Mouse (Mus musculus) heart, embryonic 14.5 days (tissue): ENCODE data around the gene Prr5l. TPM values are rescaled to one million over a fixed set of nuclear protein-coding genes. Genes with fewer than 3 reads are reported as not detected.

Source experiments
- ATAC-seq: fragments of 200-750 bp; cut with Nextera tagmentation; 2 replicates; pipeline ENCODE4 v1.8.0; 2017; ENCODE audit warnings: low read depth, moderate TSS enrichment; ENCODE audit not compliant: insufficient number of reproducible peaks, insufficient read depth, low FRiP score
- H3K27ac ChIP-seq, 2 experiments: fragments of 200-500 bp in 1 of 2; fragments of 300-500 bp in 1 of 2; sonication (generic) in 1 of 2; replicated peaks in 1 of 2; 2 replicates each; pipeline ENCODE4 v1.5.1; 2012 to 2014; ENCODE audit warnings: low read depth in 2 of 2, low read length in 2 of 2, control low read depth in 1 of 2, mild to moderate bottlenecking in 1 of 2, mixed read lengths in 1 of 2; ENCODE audit not compliant: control insufficient read depth in 1 of 2, insufficient read depth in 1 of 2
- H3K27me3 ChIP-seq: fragments of 300-500 bp; sonication (generic); 2 replicates; pipeline ENCODE4 v1.6.1; 2014; ENCODE audit warnings: mild to moderate bottlenecking, low read length, control low read depth; ENCODE audit not compliant: control insufficient read depth, insufficient read depth
- H3K36me3 ChIP-seq: fragments of 300-500 bp; sonication (generic); 2 replicates; pipeline ENCODE4 v1.6.1; 2014; ENCODE audit warnings: mild to moderate bottlenecking, control low read depth, low read length, mixed read lengths; ENCODE audit not compliant: control insufficient read depth, insufficient read depth
- H3K4me1 ChIP-seq, 2 experiments: fragments of 200-500 bp in 1 of 2; fragments of 300-500 bp in 1 of 2; sonication (generic) in 1 of 2; 2 replicates each; pipeline ENCODE4 v1.6.1; 2012 to 2014; ENCODE audit warnings: low read length in 2 of 2, control low read depth in 1 of 2, mixed read lengths in 1 of 2; ENCODE audit not compliant: control insufficient read depth in 2 of 2, insufficient read depth in 2 of 2
- H3K4me2 ChIP-seq: fragments of 300-500 bp; sonication (generic); 2 replicates; pipeline ENCODE4 v1.6.1; 2014; ENCODE audit warnings: mild to moderate bottlenecking, low read length
- H3K4me3 ChIP-seq, 2 experiments: fragments of 200-500 bp in 1 of 2; fragments of 300-500 bp in 1 of 2; sonication (generic) in 1 of 2; 2 replicates each; pipeline ENCODE4 v1.5.1; 2012 to 2014; ENCODE audit warnings: low read length in 2 of 2, mild to moderate bottlenecking in 2 of 2, control low read depth in 1 of 2, low read depth in 1 of 2, moderate library complexity in 1 of 2; ENCODE audit not compliant: control insufficient read depth in 1 of 2, insufficient read depth in 1 of 2
- H3K9ac ChIP-seq: fragments of 300-500 bp; sonication (generic); 2 replicates; pipeline ENCODE4 v1.6.1; 2014; ENCODE audit warnings: mild to moderate bottlenecking, low read length
- H3K9me3 ChIP-seq: fragments of 300-500 bp; sonication (generic); 2 replicates; pipeline ENCODE4 v1.6.1; 2016; ENCODE audit warnings: low read length, control low read depth; ENCODE audit not compliant: control insufficient read depth
- WGBS: fragments of 180-500 bp; shearing (Covaris S2); extraction: QIAGEN DNeasy Blood & Tissue Kit; methylation state at CpG from one replicate; pipeline ENCODE4 v1.1.7; 2014; 5-methylcytosine and 5-hydroxymethylcytosine counted together
- polyA plus RNA-seq: library from polyadenylated mRNA; unstranded; fragments of >200 nt; fragmentation: Nextera tagmentation; extraction: Ambion mirVana; gene quantifications from 2 replicates; pipeline ENCODE4 v1.2.1, GENCODE M21; 2014

Gene Prr5l
- polyA plus RNA-seq, 1 experiment from 2014 or later = 7.2 TPM

GRCm38 (mm10) chr2:101896425-101897204 is 13.8 kb upstream of the Prr5l start:
- no peaks in the 10 kb centered on the region for H3K4me1 ChIP-seq
- ATAC-seq = no peak
- peaks cover 52% of the 10 kb centered on the region for H3K36me3 ChIP-seq
- no peaks in the 10 kb centered on the region for H3K27me3 ChIP-seq
- no peaks in the 10 kb centered on the region for H3K9me3 ChIP-seq
- no peak overlapping the region for H3K4me3 ChIP-seq
- no peak overlapping the region for H3K4me2 ChIP-seq
- 81% methylated on average over 10 of the region's 10 CpGs for WGBS
- H3K9ac ChIP-seq = no peak overlapping the region
- H3K27ac ChIP-seq = no peak overlapping the region

- Histone ChIP-seq H3K27ac (no peak overlapping the region), H3K4me1 (no peaks in the 10 kb centered on the region), H3K36me3 (peaks cover 29% of the 10 kb centered on the region), H3K9ac (no peak overlapping the region), H3K4me3 (no peak overlapping the region), H3K4me2 (no peak overlapping the region), H3K27me3 (no peaks in the 10 kb centered on the region), H3K9me3 (no peaks in the 10 kb centered on the region)
- ATAC-seq = no peak
- WGBS = 91% methylated on average over 3 of the region's 3 CpGs
Observed at GRCm38 (mm10) chr2:101894126-101894525, 11.3 kb upstream of the Prr5l start.

- Histone ChIP-seq H3K9ac (no peak overlapping the region), H3K4me1 (peaks cover 0 to 7% of the 10 kb centered on the region in 2 experiments; a peak in 1 of 4 replicates), H3K36me3 (peaks cover 12% of the 10 kb centered on the region), H3K27ac (no peak overlapping the region), H3K27me3 (no peaks in the 10 kb centered on the region), H3K4me3 (no peak overlapping the region), H3K9me3 (no peaks in the 10 kb centered on the region), H3K4me2 (no peak overlapping the region)
- WGBS = 56% methylated on average over 7 of the region's 7 CpGs
- ATAC-seq = no peak
Observed at GRCm38 (mm10) chr2:101891143-101891542, 8.3 kb upstream of the Prr5l start.

GRCm38 (mm10) chr2:101888886-101889285 is 6.1 kb upstream of the Prr5l start:
- Histone ChIP-seq H3K9ac (no peak overlapping the region), H3K27ac (no peak overlapping the region), H3K27me3 (no peaks in the 10 kb centered on the region), H3K4me2 (no peak overlapping the region), H3K4me3 (no peak overlapping the region), H3K36me3 (no peaks in the 10 kb centered on the region), H3K9me3 (no peaks in the 10 kb centered on the region), H3K4me1 (peaks cover 0 to 7% of the 10 kb centered on the region in 2 experiments; a peak in 1 of 4 replicates)
- ATAC-seq = no peak
- WGBS = 91% methylated on average over 8 of the region's 8 CpGs

GRCm38 (mm10) chr2:101885768-101886438 is 3.1 kb upstream of the Prr5l start, which contains the start of gene Commd9:
Commd9 (plus strand) TSS chr2:101886247.
- ATAC-seq = peak; percentile 92
- H3K4me3 ChIP-seq = peak within 1 kb of the TSS; percentile 71 to 85
- 13% methylated on average over 22 of the region's 22 CpGs for WGBS
- H3K27ac ChIP-seq = peak within 1 kb of the TSS in 1 of 2 experiments; percentile 44; a peak in 1 of 4 replicates
- no peaks in the 10 kb centered on the region for H3K36me3 ChIP-seq
- H3K4me2 ChIP-seq = peak within 1 kb of the TSS; percentile 74
- no peaks in the 10 kb centered on the region for H3K9me3 ChIP-seq
- no peaks in the 10 kb centered on the region for H3K27me3 ChIP-seq
- H3K9ac ChIP-seq = peak within 1 kb of the TSS; percentile 81
- H3K4me1 ChIP-seq = peaks cover 0 to 7% of the 10 kb centered on the region in 2 experiments; a peak in 1 of 4 replicates

- Histone ChIP-seq H3K9ac (no peak overlapping the region), H3K4me1 (peaks cover 0 to 7% of the 10 kb centered on the region in 2 experiments; a peak in 1 of 4 replicates), H3K27me3 (no peaks in the 10 kb centered on the region), H3K27ac (no peak overlapping the region), H3K36me3 (no peaks in the 10 kb centered on the region), H3K4me2 (no peak overlapping the region), H3K4me3 (no peak overlapping the region), H3K9me3 (no peaks in the 10 kb centered on the region)
- ATAC-seq = no peak
- WGBS = 54% methylated on average over 2 of the region's 2 CpGs
Observed at GRCm38 (mm10) chr2:101884286-101884685, 1.5 kb upstream of the Prr5l start.

GRCm38 (mm10) chr2:101881471-101882162 is 1.2 kb downstream of the Prr5l start:
- Histone ChIP-seq H3K4me3 (no peak overlapping the region), H3K27ac (no peak overlapping the region), H3K36me3 (no peaks in the 10 kb centered on the region), H3K9me3 (no peaks in the 10 kb centered on the region), H3K9ac (no peak overlapping the region), H3K4me1 (peaks cover 3 to 9% of the 10 kb centered on the region in 2 experiments; a peak in 3 of 4 replicates), H3K27me3 (no peaks in the 10 kb centered on the region), H3K4me2 (no peak overlapping the region)
- no peak for ATAC-seq
- 72% methylated on average over 9 of the region's 9 CpGs for WGBS
